Mouse (Mus musculus): ENCODE data around the gene Ubc. TPM values are rescaled to one million over a fixed set of nuclear protein-coding genes. Genes with fewer than 3 reads are reported as not detected.
"Not testable (repeated sequence)": the region's sequence is repeated elsewhere in the genome, so short reads cannot be mapped to it uniquely, and the experiment has no call there.

The Ubc gene
- total and polyA plus RNA-seq, 2 experiments from 2014 or later = 912 to 1,225 TPM

DNA sequence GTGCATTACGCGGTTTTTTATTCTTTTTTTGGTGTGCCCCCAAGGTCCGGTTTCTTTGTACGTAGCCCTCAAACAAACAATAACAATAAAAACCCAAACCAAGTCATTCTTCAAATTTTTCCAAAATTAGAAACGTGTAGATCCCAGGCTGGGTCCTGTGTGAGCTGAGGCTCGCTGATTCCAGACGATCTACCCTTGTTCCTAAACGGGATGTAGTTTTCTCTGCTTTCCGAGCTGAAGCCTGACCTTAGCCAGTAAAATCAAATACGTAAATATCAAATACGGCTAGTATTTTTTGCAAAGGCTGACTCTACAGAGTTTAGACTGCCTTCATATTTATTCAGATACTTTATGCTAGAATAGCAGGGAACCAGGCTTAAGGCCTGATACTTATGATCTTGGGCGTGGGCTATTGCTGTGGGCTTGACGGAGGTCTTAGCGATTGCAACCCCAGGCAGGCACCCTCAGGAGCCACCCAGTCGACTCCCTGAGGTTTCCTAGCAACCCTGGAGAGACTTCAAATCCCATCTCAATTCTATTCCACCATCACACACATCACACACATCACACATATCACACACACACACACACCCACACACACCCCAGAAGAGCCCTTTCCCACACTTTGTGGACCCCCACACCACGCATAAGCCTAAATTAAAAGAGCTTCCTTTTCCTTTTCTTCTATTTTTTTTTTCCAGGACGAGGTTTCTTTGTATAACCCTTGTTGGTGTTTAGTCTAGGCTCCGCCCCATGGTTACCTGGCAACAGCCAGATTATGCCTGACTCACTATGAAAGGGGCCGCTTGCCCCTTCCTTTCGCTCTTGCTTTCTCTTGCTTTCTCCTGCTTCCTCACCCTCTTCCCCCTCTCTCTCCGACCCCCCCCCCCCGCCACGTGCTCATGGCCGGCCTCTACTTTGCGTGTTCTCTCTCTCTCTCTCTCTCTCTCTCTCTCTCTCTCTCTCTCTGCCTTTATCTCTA is 3.9 kb upstream of the Ubc start:
- WGBS = 2% methylated on average over 22 of the region's 25 CpGs
- Histone ChIP-seq H3K27me3 (ENCODE audit: insufficient read depth, low read length) (no peaks in the 10 kb centered on the region), H3K4me3 (ENCODE audit: low read depth, low read length) (peak overlapping the region; percentile 30), H3K4me1 (ENCODE audit: insufficient read depth) (peaks cover 26% of the 10 kb centered on the region), H3K27ac (ENCODE audit: low read depth, low read length) (peak overlapping the region; percentile 95), H3K9ac (peak overlapping the region; percentile 53), H3K9me3 (ENCODE audit: low read length) (no peaks in the 10 kb centered on the region), H3K4me2 (ENCODE audit: low read depth) (peak overlapping the region; percentile 54), H3K36me3 (ENCODE audit: insufficient read depth) (no peaks in the 10 kb centered on the region)
- DNase-seq (peak; percentile 89), ATAC-seq (peak; percentile 70)
- TF ChIP-seq CTCF (IDR thresholded peaks at IDR 0.05; ENCODE audit: low read depth) = no peak

DNA sequence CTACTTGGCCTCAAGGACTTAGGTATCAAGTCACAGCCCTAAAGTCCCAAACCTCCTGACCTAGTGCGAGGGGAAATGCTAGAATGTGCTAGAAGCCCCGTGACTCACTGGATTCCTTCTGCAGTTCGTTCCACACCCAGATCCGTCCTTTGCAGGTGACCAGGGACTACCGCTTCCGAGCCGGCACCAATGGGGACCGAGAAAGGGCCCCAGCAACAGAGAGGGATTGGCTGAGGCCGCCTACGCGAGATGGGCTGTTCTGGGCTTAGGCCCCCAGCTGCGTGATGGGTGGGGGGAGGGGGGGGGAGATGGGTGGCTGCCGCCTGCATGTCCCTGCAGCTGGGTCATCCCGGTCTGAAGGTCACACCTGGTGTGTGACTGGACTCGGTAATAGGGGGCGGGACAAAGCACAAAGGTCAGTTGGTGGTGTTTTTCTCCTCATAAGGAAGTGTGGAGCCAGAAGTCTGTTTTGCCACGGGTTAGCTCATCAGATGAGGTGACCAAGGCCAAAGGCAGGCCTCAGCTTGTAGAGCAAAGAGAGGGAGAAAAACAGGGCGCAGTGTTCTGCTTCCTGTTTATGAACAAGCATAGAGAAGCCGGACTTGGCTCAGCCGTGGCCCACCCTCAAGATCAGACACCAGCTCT is 3.1 kb upstream of the Ubc start:
- Histone ChIP-seq H3K9ac (peak overlapping the region; percentile 53), H3K9me3 (ENCODE audit: low read length) (no peaks in the 10 kb centered on the region), H3K27ac (ENCODE audit: low read depth, low read length) (peak overlapping the region; percentile 95), H3K4me3 (ENCODE audit: low read depth, low read length) (peak overlapping the region; percentile 30), H3K36me3 (ENCODE audit: insufficient read depth) (no peaks in the 10 kb centered on the region), H3K4me2 (ENCODE audit: low read depth) (peak overlapping the region; percentile 54), H3K27me3 (ENCODE audit: insufficient read depth, low read length) (no peaks in the 10 kb centered on the region), H3K4me1 (ENCODE audit: insufficient read depth) (peaks cover 26% of the 10 kb centered on the region)
- peak; percentile 97 for DNase-seq
- WGBS = 2% methylated on average over 20 of the region's 20 CpGs
- ATAC-seq = peak; percentile 93
- TF ChIP-seq CTCF (IDR thresholded peaks at IDR 0.05; ENCODE audit: low read depth) = no peak

DNA sequence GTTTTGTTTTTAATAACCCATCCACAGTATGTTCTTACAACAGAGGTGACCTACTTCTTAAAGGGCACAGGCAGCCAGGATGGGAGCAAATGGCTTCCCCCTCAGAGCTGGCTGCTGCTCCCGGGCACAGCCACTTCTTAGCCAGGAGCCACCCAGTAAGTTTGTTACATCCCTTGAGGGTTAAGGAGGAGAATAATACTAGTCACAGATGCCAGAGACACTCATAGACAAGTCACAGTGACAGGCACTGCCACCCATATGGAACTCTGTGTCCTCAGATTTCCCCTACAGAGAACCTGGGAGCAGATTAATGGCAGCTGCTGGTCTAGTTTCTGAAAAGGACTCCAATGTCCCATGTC is 2.6 kb upstream of the Ubc start:
- Histone ChIP-seq H3K4me2 (ENCODE audit: low read depth) (peak overlapping the region; percentile 54), H3K27ac (ENCODE audit: low read depth, low read length) (peak overlapping the region; percentile 95), H3K4me1 (ENCODE audit: insufficient read depth) (peaks cover 26% of the 10 kb centered on the region), H3K9ac (peak overlapping the region; percentile 23; the same call in 1 of the 2 replicates), H3K4me3 (ENCODE audit: low read depth, low read length) (no peak overlapping the region), H3K36me3 (ENCODE audit: insufficient read depth) (no peaks in the 10 kb centered on the region), H3K9me3 (ENCODE audit: low read length) (no peaks in the 10 kb centered on the region), H3K27me3 (ENCODE audit: insufficient read depth, low read length) (no peaks in the 10 kb centered on the region)
- TF ChIP-seq CTCF (IDR thresholded peaks at IDR 0.05; ENCODE audit: low read depth) = no peak
- ATAC-seq (peak; percentile 10; the same call in 1 of the 2 replicates), DNase-seq (no peak)
- WGBS = 14% methylated on average over 1 of the region's 1 CpGs

DNA sequence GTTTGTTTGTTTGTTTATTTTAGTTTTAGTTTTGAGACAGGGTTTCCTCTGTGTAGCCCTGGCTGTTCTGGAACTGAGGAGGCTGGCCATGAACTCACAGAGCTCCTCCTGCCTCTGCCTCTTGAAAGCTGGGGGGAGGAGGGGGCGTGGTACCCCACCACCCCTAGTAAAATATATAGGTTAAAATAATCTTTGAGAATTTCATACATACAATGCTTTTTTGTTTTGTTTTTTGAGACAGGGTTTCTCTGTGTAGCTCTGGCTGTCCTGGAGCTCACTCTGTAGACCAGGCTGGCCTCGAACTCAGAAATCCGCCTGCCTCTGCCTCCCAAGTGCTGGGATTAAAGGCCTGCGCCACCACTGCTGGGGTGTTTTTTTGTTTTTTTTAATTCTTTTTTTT is 2.2 kb upstream of the Ubc start:
- WGBS = 96% methylated on average over 4 of the region's 4 CpGs

DNA sequence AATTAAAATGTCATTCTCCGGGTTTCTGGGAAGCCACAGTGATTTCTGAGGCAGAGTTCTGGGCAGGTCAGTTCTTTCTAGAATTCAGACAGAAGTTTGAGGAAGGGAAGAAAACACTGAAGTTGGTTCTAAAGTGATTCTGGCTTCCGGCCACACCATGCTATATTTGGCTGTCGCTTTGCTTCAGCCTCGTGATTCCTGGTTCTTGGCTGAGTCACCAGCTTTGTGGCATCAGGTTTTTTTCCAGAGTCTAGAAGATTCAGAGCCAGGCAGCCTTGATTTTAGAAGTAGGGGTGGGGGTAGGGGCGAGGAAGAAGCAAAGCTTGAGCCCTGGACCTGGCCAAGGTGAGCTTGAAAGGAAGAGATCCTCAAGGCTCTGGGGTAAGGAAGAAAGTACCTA is 1.6 kb upstream of the Ubc start:
- Histone ChIP-seq H3K4me2 (ENCODE audit: low read depth) (no peak overlapping the region), H3K27ac (ENCODE audit: low read depth, low read length) (peak overlapping the region; percentile 37; the same call in 1 of the 2 replicates), H3K36me3 (ENCODE audit: insufficient read depth) (no peaks in the 10 kb centered on the region), H3K9me3 (ENCODE audit: low read length) (no peaks in the 10 kb centered on the region), H3K9ac (no peak overlapping the region), H3K4me3 (ENCODE audit: low read depth, low read length) (no peak overlapping the region), H3K27me3 (ENCODE audit: insufficient read depth, low read length) (no peaks in the 10 kb centered on the region), H3K4me1 (ENCODE audit: insufficient read depth) (peaks cover 26% of the 10 kb centered on the region)
- 64% methylated on average over 5 of the region's 5 CpGs for WGBS
- TF ChIP-seq CTCF (IDR thresholded peaks at IDR 0.05; ENCODE audit: low read depth) = no peak
- ATAC-seq (no peak), DNase-seq (peak; percentile 77)

More for the DNA sequence above, 2.2 kb upstream of the Ubc start:
- not testable (repeated sequence) for DNase-seq; H3K36me3 ChIP-seq (ENCODE audit: insufficient read depth); ATAC-seq; H3K4me3 ChIP-seq (ENCODE audit: low read depth, low read length); H3K27me3 ChIP-seq (ENCODE audit: insufficient read depth, low read length); H3K4me2 ChIP-seq (ENCODE audit: low read depth); H3K9me3 ChIP-seq (ENCODE audit: low read length); H3K9ac ChIP-seq
- Histone ChIP-seq H3K27ac (ENCODE audit: low read depth, low read length) (peak overlapping the region; percentile 95), H3K4me1 (ENCODE audit: insufficient read depth) (peaks cover 26% of the 10 kb centered on the region)

DNA sequence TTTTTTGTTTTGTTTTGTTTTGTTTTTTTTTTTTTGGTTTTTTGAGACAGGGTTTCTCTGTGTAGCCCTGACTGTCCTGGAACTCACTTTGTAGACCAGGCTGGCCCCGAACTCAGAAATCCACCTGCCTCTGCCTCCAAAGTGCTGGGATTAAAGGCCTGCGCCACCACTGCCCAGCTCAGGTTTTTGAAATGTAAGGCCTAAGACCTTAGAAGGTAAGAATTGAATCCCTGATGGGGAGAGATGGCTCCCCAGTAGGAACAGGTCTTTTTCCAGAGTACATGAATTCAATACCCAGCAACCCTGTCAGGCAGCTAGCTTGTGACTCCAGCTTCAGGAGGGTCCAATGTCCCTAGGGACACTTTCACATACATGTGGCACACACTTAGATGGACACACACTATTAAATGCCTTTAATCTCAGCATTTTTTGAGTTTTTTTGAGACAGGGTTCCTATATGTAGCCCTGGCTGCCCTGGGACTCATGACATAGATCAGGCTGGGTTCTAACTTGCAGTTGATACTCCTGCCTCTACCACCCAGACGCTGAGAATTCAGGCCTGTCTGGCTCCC is 990 bp upstream of the Ubc start:
- no peak for DNase-seq
- no peaks in the 10 kb centered on the region for H3K27me3 ChIP-seq (ENCODE audit: insufficient read depth, low read length)
- peak overlapping the region; percentile 40; the same call in 1 of the 2 replicates for H3K27ac ChIP-seq (ENCODE audit: low read depth, low read length)
- no peak for ATAC-seq
- peaks cover 26% of the 10 kb centered on the region for H3K4me1 ChIP-seq (ENCODE audit: insufficient read depth)
- TF ChIP-seq CTCF (IDR thresholded peaks at IDR 0.05; ENCODE audit: low read depth) = no peak
- H3K9me3 ChIP-seq (ENCODE audit: low read length) = no peaks in the 10 kb centered on the region
- H3K4me3 ChIP-seq (ENCODE audit: low read depth, low read length) = no peak overlapping the region
- H3K36me3 ChIP-seq (ENCODE audit: insufficient read depth) = peaks cover under 1% of the 10 kb centered on the region; the same call in 1 of the 2 replicates
- H3K4me2 ChIP-seq (ENCODE audit: low read depth) = no peak overlapping the region
- H3K9ac ChIP-seq = no peak overlapping the region
- WGBS = 87% methylated on average over 3 of the region's 3 CpGs

Measured in forebrain, postnatal 0 days (tissue).